Mouse (Mus musculus) kidney, adult 2 months (tissue): ENCODE results near the gene Fam89b.

ENCODE experiments used
- CTCF ChIP-seq: fragments of 200-500 bp; conservative IDR thresholded peaks from 2 replicates; pipeline ENCODE4 v1.5.1; 2011; ENCODE audit warnings: low read depth, mild to moderate bottlenecking, control low read depth, low read length, moderate library complexity, mixed read lengths; ENCODE audit not compliant: insufficient read depth, insufficient read length
- POLR2A ChIP-seq: fragments of 200-500 bp; IDR thresholded peaks from one replicate; pipeline ENCODE4 v1.6.1; 2011; ENCODE audit warnings: low read depth, low read length, control low read depth

GRCm38 (mm10) chr19:5688200-5689087, 41.0 kb downstream of the Fam89b start, which contains the start of the genes Map3k11 and Pcnx3:
- TF ChIP-seq POLR2A (no peak), CTCF (no peak)
